Mouse (Mus musculus) embryonic facial prominence, embryonic 12.5 days (tissue): ENCODE data around the gene Nyap1. TPM values are rescaled to one million over a fixed set of nuclear protein-coding genes. Genes with fewer than 3 reads are reported as not detected.
"Not testable (repeated sequence)": the region's sequence is repeated elsewhere in the genome, so short reads cannot be mapped to it uniquely, and the experiment has no call there.

Experiments used
- ATAC-seq: fragments of 200-750 bp; cut with Nextera tagmentation; 2 replicates; pipeline ENCODE4 v1.8.0; 2017; ENCODE audit not compliant: insufficient number of reproducible peaks, insufficient read depth, low FRiP score, low TSS enrichment
- H3K27ac ChIP-seq: fragments of 300-500 bp; sonication (generic); 2 replicates; pipeline ENCODE4 v1.5.1; 2016; ENCODE audit warnings: mild to moderate bottlenecking
- H3K27me3 ChIP-seq: fragments of 300-500 bp; sonication (generic); 2 replicates; pipeline ENCODE4 v1.6.1; 2016; ENCODE audit warnings: mild to moderate bottlenecking, moderate library complexity
- H3K36me3 ChIP-seq: fragments of 300-500 bp; sonication (generic); 2 replicates; pipeline ENCODE4 v1.6.1; 2016; ENCODE audit warnings: mild to moderate bottlenecking
- H3K4me1 ChIP-seq: fragments of 300-500 bp; sonication (generic); 2 replicates; pipeline ENCODE4 v1.6.1; 2016
- H3K4me2 ChIP-seq: fragments of 300-500 bp; sonication (generic); replicated peaks from 2 replicates; pipeline ENCODE4 v1.6.1; 2016; ENCODE audit warnings: mild to moderate bottlenecking, moderate library complexity
- H3K4me3 ChIP-seq: fragments of 300-500 bp; sonication (generic); 2 replicates; pipeline ENCODE4 v1.5.1; 2016; ENCODE audit warnings: mild to moderate bottlenecking
- H3K9ac ChIP-seq: fragments of 300-500 bp; sonication (generic); 2 replicates; pipeline ENCODE4 v1.6.1; 2016; ENCODE audit warnings: mild to moderate bottlenecking, moderate library complexity
- H3K9me3 ChIP-seq: fragments of 300-500 bp; sonication (generic); 2 replicates; pipeline ENCODE4 v1.6.1; 2016; ENCODE audit warnings: mild to moderate bottlenecking, moderate library complexity
- WGBS: fragments of 180-500 bp; shearing (Covaris S2); methylation state at CpG from one replicate; pipeline ENCODE4 v1.1.7; 2016; 5-methylcytosine and 5-hydroxymethylcytosine counted together
- polyA plus RNA-seq: library from polyadenylated mRNA; unstranded; fragments of >200 nt; fragmentation: Nextera tagmentation; extraction: Ambion mirVana; gene quantifications from 2 replicates; pipeline ENCODE4 v1.2.1, GENCODE M21; 2016

Gene Nyap1
- polyA plus RNA-seq, 1 experiment from 2014 or later: 3.7 TPM

DNA sequence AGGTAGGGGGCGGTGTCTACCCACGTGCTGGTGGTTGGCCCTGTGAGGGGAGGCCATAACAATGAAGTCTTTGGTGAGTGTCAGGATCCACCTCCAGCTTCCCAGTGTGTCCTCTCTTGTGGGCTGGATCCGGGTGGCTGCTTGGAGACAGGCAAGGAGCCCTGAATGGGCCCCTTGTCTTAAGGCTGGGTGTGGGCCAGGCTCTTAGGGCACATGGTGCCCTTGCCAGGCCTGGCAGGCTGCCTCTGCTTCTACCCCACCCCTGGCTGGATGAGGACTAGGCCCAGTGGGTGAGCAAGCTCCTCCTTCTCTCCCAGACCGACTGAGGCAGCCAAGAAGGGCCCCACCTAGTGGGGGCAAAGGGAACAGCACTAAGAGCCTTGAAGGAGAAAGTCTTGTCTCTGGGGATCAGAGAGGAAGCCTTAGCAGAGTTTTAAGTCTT, 18.6 kb upstream of the Nyap1 start:
- WGBS: 27% methylated on average over 4 of the region's 4 CpGs
- H3K9ac ChIP-seq: no peak overlapping the region
- H3K27me3 ChIP-seq: no peaks in the 10 kb centered on the region
- no peaks in the 10 kb centered on the region for H3K9me3 ChIP-seq
- peaks cover 40% of the 10 kb centered on the region for H3K36me3 ChIP-seq
- ATAC-seq: no peak
- no peak overlapping the region for H3K4me2 ChIP-seq
- no peak overlapping the region for H3K4me3 ChIP-seq
- H3K4me1 ChIP-seq: no peaks in the 10 kb centered on the region; the same call in 1 of the 2 replicates
- no peak overlapping the region for H3K27ac ChIP-seq

DNA sequence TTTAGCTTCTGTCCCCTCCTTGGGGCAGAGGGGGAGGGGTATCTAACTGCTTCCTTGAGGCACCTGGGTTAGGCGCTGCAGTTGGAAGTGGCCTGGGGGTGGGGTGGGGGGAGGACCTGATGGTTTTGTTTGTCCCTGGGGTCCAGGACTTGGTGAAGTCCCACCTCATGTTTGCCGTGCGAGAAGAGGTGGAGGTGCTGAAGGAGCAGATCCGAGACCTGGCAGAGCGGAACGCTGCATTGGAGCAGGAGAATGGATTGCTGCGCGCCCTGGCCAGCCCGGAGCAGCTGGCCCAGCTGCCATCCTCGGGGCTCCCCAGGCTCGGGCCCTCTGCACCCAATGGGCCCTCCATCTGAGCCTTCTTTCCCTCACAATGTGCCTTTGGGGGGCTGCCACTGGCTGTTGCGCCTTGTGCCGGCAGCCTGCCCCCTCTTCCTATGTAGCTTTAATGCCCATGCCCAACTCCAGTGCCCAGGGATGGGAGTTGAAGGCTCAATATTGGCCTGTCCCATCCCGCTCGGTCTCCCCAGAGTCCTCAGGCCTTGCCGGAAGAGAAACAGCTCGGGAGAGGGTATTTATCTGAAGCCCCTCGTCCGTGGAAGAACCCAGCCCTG, 17.6 kb upstream of the Nyap1 start:
- Histone ChIP-seq H3K27me3 (no peaks in the 10 kb centered on the region), H3K27ac (no peak overlapping the region), H3K4me3 (no peak overlapping the region), H3K9me3 (no peaks in the 10 kb centered on the region), H3K4me2 (no peak overlapping the region), H3K9ac (0 out of 2 replicates have a peak overlapping the region, but pooled peaks have one; percentile 2), H3K36me3 (peaks cover 45% of the 10 kb centered on the region), H3K4me1 (no peaks in the 10 kb centered on the region; the same call in 1 of the 2 replicates)
- ATAC-seq: no peak
- 86% methylated on average over 19 of the region's 19 CpGs for WGBS

DNA sequence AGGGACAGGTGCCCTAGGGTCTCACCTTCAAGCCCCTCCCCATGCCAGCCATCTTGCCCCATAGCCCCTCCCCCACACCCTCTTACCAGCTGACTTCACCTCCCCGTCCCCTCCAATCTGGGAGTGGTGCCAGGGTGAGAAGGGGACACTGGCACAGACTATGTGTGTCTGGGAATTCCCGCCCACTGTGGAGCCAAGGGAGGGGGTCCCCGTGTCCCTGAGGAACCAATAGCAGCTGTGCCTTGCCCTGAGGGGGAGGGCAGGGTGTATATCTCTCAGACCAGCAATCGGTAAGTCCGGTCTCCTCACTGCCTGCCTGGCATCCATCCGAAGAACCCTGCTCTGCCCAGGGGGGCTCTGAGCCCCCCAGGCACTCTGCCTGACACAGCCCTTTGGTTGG, 16.5 kb upstream of the Nyap1 start:
- H3K4me2 ChIP-seq: no peak overlapping the region
- no peaks in the 10 kb centered on the region; the same call in 1 of the 2 replicates for H3K4me1 ChIP-seq
- peaks cover 56% of the 10 kb centered on the region for H3K36me3 ChIP-seq
- H3K27me3 ChIP-seq: no peaks in the 10 kb centered on the region
- H3K9me3 ChIP-seq: no peaks in the 10 kb centered on the region
- WGBS: 85% methylated on average over 6 of the region's 6 CpGs
- no peak overlapping the region for H3K27ac ChIP-seq
- H3K4me3 ChIP-seq: no peak overlapping the region
- no peak for ATAC-seq
- H3K9ac ChIP-seq: no peak overlapping the region

DNA sequence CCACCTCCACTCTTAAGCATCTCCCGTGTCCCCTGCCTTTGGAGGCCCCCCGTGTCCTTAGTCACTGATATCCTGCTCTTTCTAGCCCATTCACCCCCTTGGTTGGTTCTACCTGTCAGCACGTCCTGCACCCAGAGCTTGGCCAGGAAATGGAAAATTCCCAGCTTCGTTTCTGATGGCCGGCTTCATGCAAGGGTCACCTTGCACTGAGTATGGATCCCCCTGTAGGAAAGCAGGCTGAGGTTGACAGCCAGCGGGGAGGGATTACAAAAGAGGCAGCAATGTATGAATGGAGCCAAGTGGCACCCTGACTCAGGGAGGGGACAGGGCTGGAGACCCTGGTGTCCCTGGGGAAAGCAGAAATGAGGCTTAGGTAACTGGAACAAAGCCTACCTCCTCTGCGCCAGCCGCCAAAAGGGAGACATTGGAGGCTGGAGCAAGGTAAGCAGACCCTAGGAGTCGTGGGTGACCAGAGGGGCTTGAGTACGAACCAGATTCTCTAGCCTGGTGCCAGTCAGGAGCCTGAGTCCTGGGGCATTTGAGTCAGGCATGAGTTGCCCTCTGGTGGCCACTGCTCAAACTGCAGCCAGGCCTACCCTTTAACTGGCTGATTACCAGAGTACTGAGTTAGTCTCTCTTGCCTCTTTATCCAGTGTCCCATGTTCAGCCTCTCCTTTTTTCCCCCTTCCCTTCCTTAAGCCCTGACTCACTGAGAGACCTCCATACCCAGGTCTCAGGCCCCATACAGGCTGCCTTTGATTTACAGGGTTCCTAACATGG, 15.7 kb upstream of the Nyap1 start:
- no peaks in the 10 kb centered on the region for H3K9me3 ChIP-seq
- no peak overlapping the region for H3K27ac ChIP-seq
- 45% methylated on average over 10 of the region's 10 CpGs for WGBS
- peaks cover 63% of the 10 kb centered on the region for H3K36me3 ChIP-seq
- ATAC-seq: no peak
- H3K4me3 ChIP-seq: no peak overlapping the region
- H3K9ac ChIP-seq: no peak overlapping the region
- H3K27me3 ChIP-seq: no peaks in the 10 kb centered on the region
- H3K4me1 ChIP-seq: no peaks in the 10 kb centered on the region; the same call in 1 of the 2 replicates
- H3K4me2 ChIP-seq: no peak overlapping the region

DNA sequence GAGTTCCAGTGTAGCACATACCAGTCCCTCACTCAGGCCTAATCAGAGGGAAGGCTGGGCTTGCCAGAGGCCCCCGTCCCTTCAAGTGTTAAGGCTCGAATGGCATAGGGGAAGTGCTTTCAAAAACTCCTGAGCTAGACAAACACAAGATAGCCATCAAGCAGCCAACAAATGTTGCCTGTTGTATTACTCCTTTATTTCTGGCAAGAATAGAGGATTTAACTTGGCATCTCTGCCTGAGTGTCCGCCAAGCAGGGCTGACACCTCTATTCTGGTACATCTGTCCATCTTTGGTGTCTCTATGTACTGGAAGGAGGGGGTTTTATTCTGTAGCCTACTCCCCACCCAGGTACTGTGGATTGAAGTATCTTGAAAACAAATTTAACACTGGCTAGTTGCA, 14.7 kb upstream of the Nyap1 start:
- Histone ChIP-seq H3K9me3 (no peaks in the 10 kb centered on the region), H3K27ac (no peak overlapping the region), H3K4me2 (no peak overlapping the region), H3K27me3 (no peaks in the 10 kb centered on the region), H3K4me1 (no peaks in the 10 kb centered on the region; the same call in 1 of the 2 replicates), H3K9ac (no peak overlapping the region), H3K36me3 (peaks cover 72% of the 10 kb centered on the region), H3K4me3 (no peak overlapping the region)
- no peak for ATAC-seq
- 76% methylated on average over 3 of the region's 3 CpGs for WGBS

DNA sequence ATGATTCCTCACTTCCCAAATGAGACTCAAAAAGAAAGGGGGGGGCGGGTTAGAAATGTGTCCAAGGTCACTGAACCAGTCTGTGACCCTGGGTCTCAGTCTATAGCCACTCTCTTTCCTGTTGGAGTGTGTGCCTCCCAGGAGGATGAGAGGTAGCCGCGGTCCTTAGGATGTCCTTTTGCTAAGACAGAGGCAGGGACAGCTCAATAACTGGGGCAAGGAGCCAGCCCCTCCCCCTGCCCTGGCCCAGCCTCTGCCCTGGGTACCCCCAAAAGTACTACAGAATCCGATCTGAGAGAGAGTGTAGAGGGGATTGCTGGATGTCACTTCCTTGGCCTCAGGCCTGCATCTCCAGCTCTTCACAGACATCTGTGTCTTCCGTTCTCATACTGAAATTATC, 14.0 kb upstream of the Nyap1 start:
- H3K4me2 ChIP-seq: no peak overlapping the region
- H3K4me1 ChIP-seq: no peaks in the 10 kb centered on the region; the same call in 1 of the 2 replicates
- H3K36me3 ChIP-seq: peaks cover 74% of the 10 kb centered on the region
- ATAC-seq: no peak
- H3K9ac ChIP-seq: no peak overlapping the region
- H3K27ac ChIP-seq: no peak overlapping the region
- H3K27me3 ChIP-seq: no peaks in the 10 kb centered on the region
- 81% methylated on average over 5 of the region's 5 CpGs for WGBS
- no peaks in the 10 kb centered on the region for H3K9me3 ChIP-seq
- no peak overlapping the region for H3K4me3 ChIP-seq

DNA sequence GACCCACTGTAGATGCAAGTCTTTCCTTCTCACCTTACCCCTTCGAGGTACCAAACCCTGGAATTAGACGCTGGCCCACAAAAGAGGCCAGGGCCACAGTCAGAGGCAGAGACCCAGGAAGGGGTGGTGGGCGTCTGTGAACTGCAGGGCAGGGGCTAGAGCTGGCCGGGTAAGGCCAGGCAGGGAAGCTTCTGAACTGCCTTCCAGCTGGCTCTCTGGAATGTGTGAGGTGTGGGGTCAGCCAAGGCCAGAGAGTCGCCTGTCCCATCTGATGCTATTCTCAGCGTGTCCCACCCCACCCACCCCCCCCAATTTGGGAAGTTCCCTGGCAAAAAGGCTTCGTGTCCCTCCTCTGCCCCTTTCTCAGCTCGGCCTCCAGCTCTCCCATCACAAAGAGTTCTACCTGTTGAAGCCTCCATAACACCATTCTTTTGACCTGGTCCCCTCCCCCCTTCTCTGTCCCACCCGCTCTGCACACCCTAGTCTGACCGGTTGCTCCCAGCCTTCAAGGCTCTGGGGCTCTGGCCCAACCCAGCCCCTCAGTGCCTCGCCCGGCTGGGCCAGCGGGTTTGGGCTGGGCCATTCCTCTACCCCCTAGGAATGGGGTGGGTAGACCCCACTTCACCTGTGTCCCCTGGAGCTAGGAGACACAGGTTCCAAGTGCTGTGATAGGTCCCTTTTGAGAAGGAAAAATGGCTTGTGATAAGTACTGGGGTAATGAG, 11.9 kb upstream of the Nyap1 start:
- Histone ChIP-seq H3K4me2 (no peak overlapping the region), H3K36me3 (peaks cover 62% of the 10 kb centered on the region), H3K9ac (0 out of 2 replicates have a peak overlapping the region, but pooled peaks have one; percentile 27), H3K27ac (no peak overlapping the region), H3K27me3 (no peaks in the 10 kb centered on the region), H3K4me3 (no peak overlapping the region), H3K4me1 (peaks cover 13% of the 10 kb centered on the region), H3K9me3 (no peaks in the 10 kb centered on the region)
- ATAC-seq: no peak
- WGBS: 81% methylated on average over 13 of the region's 13 CpGs

DNA sequence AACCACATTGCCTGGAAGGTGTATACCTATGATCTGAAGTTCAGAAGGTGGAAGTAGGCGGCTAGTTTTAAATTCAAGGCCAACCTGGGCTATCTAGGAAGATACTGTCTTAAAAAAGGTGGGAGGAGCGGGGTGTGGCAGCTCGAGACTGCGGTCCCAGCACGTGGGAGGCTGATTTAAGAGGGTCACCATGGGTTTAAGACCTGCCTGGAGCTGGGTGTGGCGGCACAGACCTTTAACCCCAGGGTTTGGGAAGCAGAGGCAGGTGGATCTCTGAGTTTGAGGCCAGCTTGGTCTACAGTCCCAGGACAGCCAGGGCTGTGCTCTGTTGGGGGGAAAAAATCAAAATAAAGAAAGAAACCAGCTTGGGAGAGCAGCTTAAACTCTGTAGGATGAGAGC, 10.6 kb upstream of the Nyap1 start:
- ATAC-seq: no peak
- peaks cover 52% of the 10 kb centered on the region for H3K36me3 ChIP-seq
- H3K27ac ChIP-seq: no peak overlapping the region
- H3K4me3 ChIP-seq: no peak overlapping the region
- no peaks in the 10 kb centered on the region for H3K27me3 ChIP-seq
- H3K4me1 ChIP-seq: peaks cover 22% of the 10 kb centered on the region
- H3K9me3 ChIP-seq: no peaks in the 10 kb centered on the region
- 91% methylated on average over 6 of the region's 6 CpGs for WGBS
- H3K9ac ChIP-seq: no peak overlapping the region
- H3K4me2 ChIP-seq: no peak overlapping the region

DNA sequence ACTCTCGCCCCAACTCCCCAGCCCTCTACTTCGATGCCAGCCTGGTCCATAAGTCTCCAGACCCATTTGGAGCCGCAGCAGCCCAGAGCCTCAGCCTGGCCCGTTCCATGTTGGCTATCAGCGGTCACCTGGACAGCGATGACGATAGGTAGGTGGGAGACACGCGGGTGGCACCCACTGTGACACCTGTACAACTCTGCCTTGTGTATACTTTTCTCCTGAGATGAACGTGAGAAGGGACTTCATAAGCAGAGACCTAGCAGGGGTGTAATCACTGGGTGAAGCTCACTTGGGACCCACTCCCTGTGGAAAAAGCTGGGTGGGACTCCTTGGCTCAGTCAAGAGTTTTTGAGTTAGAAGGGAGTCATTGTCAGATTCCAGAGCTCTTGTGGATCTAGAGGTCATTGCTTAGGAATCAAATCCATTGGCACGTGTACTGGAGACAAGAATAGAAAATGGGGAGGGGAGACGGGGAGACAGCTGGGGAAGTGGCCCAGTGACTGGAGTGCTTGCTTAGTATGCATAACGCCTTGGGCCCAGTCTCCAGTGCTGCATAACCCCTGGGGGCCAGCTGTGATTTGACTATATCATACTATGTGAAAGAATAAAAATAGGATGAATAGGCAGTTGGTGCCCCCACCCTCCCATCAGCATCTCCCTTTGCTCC, 9.9 kb upstream of the Nyap1 start:
- Histone ChIP-seq H3K27me3 (no peaks in the 10 kb centered on the region), H3K9me3 (no peaks in the 10 kb centered on the region), H3K4me3 (no peak overlapping the region), H3K9ac (no peak overlapping the region), H3K36me3 (peaks cover 50% of the 10 kb centered on the region), H3K4me1 (peaks cover 22% of the 10 kb centered on the region), H3K27ac (no peak overlapping the region), H3K4me2 (no peak overlapping the region)
- no peak for ATAC-seq
- 94% methylated on average over 13 of the region's 13 CpGs for WGBS

DNA sequence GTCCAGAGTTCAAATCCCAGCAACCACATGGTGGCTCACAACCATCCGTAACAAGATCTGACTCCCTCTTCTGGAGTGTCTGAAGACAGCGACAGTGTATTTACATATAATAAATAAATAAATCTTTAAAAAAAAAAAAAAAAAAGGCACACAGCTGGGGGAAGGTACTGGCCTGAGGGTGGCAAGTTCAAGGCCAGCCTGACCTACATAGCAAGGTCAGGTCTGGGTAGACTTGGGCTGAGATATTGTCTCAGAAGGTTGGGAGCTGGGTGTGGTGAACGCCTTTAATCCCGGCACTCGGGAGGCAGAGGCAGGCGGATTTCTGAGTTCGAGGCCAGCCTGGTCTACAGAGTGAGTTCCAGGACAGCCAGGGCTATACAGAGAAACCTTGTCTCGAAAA, 8.8 kb upstream of the Nyap1 start:
- H3K9me3 ChIP-seq, H3K27me3 ChIP-seq, H3K9ac ChIP-seq, H3K27ac ChIP-seq, ATAC-seq, H3K4me3 ChIP-seq, H3K4me2 ChIP-seq: not testable (repeated sequence)
- Histone ChIP-seq H3K4me1 (peaks cover 22% of the 10 kb centered on the region), H3K36me3 (peaks cover 40% of the 10 kb centered on the region)
- WGBS: 91% methylated on average over 6 of the region's 8 CpGs

DNA sequence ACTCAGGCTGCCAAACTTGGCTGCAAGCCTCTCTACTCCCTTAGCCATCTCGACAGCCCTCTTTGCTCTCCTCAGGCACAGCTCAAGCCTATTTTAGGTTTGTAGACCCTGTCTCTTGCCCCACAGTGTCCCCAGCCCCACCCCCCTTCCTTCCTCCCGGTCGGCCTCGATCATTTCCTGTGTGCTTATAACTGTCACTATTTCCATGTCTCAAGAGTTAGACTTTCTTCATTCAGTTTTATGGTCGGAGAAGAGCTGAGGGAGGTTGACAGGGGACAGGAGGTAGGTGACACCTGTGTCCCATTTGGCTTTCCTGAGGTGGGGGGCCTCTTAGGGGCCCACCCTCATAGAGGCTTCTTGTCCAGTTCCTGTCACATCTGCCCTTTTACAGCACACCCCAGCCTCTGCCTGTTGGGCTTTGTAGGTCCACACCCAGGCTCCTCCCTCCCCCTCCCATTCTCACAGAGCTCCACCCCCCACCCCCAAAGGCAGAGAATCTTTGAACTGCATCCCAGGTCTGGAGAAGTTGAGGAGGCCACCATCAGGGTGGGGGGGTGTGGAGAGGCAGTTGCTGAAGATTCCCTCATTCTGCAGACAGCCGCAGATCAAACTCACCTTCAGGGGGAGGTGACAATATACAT, 7.9 kb upstream of the Nyap1 start:
- H3K9me3 ChIP-seq: no peaks in the 10 kb centered on the region
- H3K36me3 ChIP-seq: peaks cover 36% of the 10 kb centered on the region
- H3K4me1 ChIP-seq: peaks cover 22% of the 10 kb centered on the region
- 0 out of 2 replicates have a peak overlapping the region, but pooled peaks have one; percentile 12 for H3K4me3 ChIP-seq
- H3K4me2 ChIP-seq: peak overlapping the region; percentile 100
- no peak for ATAC-seq
- H3K27ac ChIP-seq: 0 out of 2 replicates have a peak overlapping the region, but pooled peaks have one; percentile 30
- H3K9ac ChIP-seq: 0 out of 2 replicates have a peak overlapping the region, but pooled peaks have one; percentile 16
- WGBS: 53% methylated on average over 6 of the region's 6 CpGs
- H3K27me3 ChIP-seq: no peaks in the 10 kb centered on the region
